Mouse (Mus musculus) frontal cortex, adult 2 months (tissue): ENCODE data around the gene Ldhal6b. TPM values are rescaled to one million over a fixed set of nuclear protein-coding genes. Genes with fewer than 3 reads are reported as not detected.
"Not testable (repeated sequence)": the region's sequence is repeated elsewhere in the genome, so short reads cannot be mapped to it uniquely, and the experiment has no call there.

Source experiments
- DNase-seq, 2 experiments: peaks; one replicate each; pipeline ENCODE4 v3.0.0; 2022; ENCODE audit warnings: low spot score in 1 of 2; ENCODE audit errors: extremely low spot score in 1 of 2
- polyA plus RNA-seq: library from polyadenylated mRNA; depleted of rRNA; stranded (reverse); fragments of >200 nt; gene quantifications from 2 replicates; pipeline ENCODE4 v1.2.3, GENCODE M21; 2012; rRNA removed

Gene Ldhal6b
- polyA plus RNA-seq, result 1.2 and 1.4 TPM in 2 replicates

- no peak for DNase-seq
Observed at GRCm38 (mm10) chr17:5418545-5418944, at the start of gene Ldhal6b. Ldhal6b (minus strand) TSS chr17:5418767.

- no peak for DNase-seq
Observed at GRCm38 (mm10) chr17:5467177-5467576, 48.6 kb upstream of the Ldhal6b start.

DNA sequence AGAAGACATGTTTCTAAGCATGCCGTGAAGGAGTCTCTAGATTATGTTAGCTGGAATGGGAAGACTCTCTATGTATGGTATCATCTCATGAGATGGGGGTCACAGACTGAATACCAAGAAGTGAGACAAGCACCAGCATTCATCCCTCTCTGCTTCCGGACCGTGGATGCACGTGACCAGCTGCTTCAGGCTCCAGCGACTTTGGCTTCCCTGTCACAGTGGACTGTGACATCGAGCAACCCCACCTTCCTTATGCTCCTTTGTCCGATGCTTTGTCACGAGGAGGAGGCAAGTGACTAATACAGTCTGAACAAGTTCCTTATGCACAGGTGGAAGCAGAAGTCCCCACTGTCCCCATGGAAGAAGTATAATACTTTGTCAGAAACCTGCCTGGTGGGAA lies 48.2 kb upstream of the Ldhal6b start:
- DNase-seq, result no peak

DNA sequence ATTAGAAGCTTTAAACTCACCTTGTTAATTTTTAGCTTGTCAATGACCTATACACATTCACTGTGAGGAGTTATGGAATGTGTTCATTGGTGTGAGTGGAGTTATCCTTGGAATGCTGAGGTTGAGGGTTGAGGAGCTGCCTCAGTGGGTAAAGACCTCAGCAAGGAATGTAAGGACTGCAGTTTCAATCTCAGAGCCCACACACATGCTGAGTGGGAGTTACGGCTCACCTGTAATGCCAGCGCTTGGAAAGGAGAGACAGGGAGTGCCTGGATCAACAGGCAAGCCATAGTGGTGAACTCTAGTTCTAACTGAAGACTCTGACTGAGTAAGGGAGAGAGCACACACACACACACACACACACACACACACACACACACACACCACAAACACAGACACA lies 45.3 kb upstream of the Ldhal6b start:
- no peak for DNase-seq

DNA sequence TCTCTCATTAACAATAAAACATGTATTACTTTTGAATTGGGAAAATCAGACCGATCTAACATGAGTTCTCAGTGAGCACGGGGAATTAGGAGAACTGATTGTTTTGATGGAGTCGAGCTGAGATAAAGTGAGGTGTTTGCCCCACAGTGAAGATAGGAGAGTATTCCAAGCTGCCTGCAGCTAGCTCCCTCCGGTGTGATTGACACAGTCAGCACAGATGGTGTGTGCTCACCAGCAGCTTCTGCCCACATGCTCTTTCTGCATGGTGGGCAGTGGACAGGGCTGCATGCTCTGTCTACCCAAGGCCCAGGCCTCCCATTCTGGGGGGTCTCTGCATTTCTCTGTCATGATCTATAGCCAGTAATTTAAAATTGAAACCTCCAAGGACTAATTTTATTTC lies 35.1 kb upstream of the Ldhal6b start:
- DNase-seq, result no peak

DNA sequence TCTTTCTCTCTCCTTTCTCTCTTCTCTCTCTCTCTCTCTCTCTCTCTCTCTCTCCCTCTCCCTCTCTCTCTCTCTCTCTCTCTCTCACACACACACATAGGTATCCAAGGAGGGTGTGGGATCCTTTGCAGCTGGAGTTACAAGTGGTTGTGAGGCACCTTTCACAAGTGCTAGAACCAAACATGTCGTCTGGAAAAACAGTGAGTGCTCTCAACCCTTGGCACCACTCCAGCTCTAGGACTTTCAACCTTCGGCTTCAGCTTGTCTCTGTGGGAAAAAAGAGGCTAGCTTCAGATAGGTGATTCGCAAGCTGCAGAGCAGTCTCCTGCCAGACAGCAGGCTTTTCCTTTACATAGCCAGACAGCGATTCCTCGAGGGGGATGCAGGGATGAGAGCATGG lies 25.2 kb upstream of the Ldhal6b start:
- no peak for DNase-seq

DNA sequence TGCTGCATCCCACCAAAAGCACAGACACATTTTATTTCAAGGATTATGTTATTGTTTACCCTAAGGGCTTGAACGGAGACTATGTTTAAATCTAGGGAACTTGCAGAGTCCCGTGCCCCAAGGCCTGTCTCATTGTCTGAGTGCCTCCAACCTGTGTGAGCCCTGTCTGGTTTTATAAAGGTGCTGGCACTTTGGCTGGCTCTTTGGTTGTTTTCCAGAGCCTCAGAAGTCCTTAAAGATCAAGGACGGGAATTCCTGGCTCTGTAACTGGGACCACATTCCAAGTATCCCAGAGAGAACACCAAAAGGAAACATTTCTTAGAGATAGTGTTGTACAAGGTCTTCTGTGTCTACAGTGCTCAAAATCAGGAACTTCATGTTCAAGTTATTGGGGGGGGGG lies 24.7 kb upstream of the Ldhal6b start:
- DNase-seq, result no peak

- not testable (repeated sequence) for DNase-seq
Observed at GRCm38 (mm10) chr17:5442403-5442802, 23.8 kb upstream of the Ldhal6b start.

- peak; percentile 84 to 95 for DNase-seq
Observed at GRCm38 (mm10) chr17:5440159-5440971, 21.8 kb upstream of the Ldhal6b start, which contains the start of gene Tmem242. Tmem242 (minus strand) TSS chr17:5440259.

DNA sequence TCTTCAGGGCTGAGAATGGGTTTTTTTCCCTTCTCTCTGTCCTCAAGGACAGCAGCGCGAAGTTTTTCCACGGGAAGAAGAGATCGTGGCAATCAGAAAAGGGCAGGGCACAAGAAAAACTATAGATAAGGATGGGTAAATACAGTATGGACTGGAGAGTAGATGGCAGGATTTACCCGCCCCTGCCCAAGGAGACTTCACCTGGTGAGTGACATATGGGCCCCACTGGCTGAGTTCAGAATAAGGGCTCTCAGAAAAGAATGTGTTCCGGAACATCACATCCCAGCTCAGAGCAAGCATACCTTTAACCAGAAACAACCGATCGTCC lies 21.2 kb upstream of the Ldhal6b start:
- no peak for DNase-seq

- DNase-seq, result no peak
Observed at GRCm38 (mm10) chr17:5429772-5430133, 11.2 kb upstream of the Ldhal6b start.

- DNase-seq, result peak; percentile 87 to 98
Observed at GRCm38 (mm10) chr17:5429090-5429771, 10.7 kb upstream of the Ldhal6b start.

DNA sequence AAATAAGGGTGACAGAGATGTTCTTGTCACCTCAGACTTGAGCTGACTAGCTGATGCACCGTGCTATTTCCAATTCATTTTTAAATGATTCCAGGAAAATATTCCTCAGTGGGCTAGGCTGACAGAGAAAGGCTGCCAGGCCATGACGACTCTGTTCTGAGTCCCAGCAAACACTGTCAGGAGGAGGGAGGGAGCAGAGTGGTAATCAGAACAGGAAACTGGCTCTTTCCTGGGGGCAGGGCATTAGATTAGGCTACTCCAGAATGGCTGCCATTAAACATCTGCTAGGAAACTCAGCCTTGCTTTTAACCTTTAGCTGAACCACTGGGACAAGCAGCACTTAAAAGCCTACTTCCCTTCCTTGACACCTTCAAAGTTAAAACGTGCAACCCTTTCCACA lies 6.6 kb upstream of the Ldhal6b start:
- no peak for DNase-seq

DNA sequence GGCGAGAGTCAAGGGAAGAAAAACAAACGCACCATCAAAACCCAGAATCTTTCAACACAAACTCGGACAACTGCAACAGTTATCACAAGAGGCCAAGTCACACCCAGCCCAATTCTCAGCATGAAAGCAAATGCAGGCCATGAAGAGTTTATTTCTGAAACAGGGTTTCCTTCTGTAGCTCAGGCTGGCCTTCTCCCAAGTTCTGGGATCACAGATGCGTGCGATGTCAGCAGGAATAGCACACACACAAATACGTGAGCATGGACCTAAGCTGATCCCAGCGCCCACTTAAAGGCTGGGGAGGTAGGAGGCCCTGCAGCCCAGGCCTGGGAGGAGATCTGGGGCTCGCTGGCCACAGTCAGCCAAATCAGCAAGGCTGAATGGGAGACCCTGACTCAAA lies 5.6 kb upstream of the Ldhal6b start:
- peak in 1 of 2 experiments; percentile 50 for DNase-seq

DNA sequence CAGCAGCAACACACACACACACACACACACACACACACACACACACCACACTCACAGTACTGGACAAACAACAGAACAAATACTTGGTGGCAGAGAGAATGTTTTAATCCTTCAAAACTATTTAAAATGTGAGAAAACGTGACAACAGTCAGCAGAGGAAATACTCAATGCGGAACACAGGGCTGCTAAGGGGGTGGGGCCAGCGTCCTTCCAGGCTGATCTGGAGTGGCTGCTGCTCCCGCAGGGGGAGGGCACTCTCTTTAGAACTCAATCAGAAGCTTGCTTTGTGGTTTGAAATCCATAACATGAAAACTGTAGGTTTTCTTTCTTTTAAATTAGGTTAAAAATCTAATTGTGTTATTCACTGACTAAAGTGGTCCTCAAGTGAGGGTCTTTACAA lies 3.3 kb upstream of the Ldhal6b start:
- DNase-seq, result no peak

GRCm38 (mm10) chr17:5419771-5420518 lies 1.4 kb upstream of the Ldhal6b start:
- DNase-seq, result no peak

GRCm38 (mm10) chr17:5419056-5419455 lies 489 bp upstream of the Ldhal6b start:
- no peak for DNase-seq

GRCm38 (mm10) chr17:5416518-5416917 lies 2.0 kb downstream of the Ldhal6b start:
- DNase-seq, result no peak

- DNase-seq, result no peak
Observed at GRCm38 (mm10) chr17:5414041-5414440, 4.5 kb downstream of the Ldhal6b start.

- no peak for DNase-seq
Observed at GRCm38 (mm10) chr17:5413350-5413749, 5.2 kb downstream of the Ldhal6b start.

- DNase-seq, result no peak
Observed at GRCm38 (mm10) chr17:5412740-5413139, 5.8 kb downstream of the Ldhal6b start.
